Mouse (Mus musculus) erythroid progenitor cell, adult 5-6 weeks (primary cell): ENCODE measurements around the gene Ly9. TPM values are rescaled to one million over a fixed set of nuclear protein-coding genes. Genes with fewer than 3 reads are reported as not detected.

Source experiments
- total RNA-seq, 2 experiments: library from RNA; stranded (forward) in 1 of 2; stranded (reverse) in 1 of 2; fragments of 150-400 nt in 1 of 2; fragments of 186-747, 209-891 nt in 1 of 2; gene quantifications; 2 replicates each; pipeline versions ENCODE4 v1.2.3 to v1.2.4; 2015 to 2017; ENCODE audit warnings: low replicate concordance in 2 of 2

Gene Ly9
- total RNA-seq, 2 experiments from 2014 or later = 9.2 to 15.0 TPM

Other genes with a start within 250 kb of the Ly9 start
- gene Klhdc9, start 246.6 kb downstream of the Ly9 start, total RNA-seq (2015; ENCODE audit: low replicate concordance) = not detected in 2 replicates
- 3.3 TPM in 1 of 2 replicates, not detected in the other for gene Klhdc9, start 246.6 kb downstream of the Ly9 start, total RNA-seq (2017; ENCODE audit: low replicate concordance)
- gene Nectin4, start 237.3 kb downstream of the Ly9 start, total RNA-seq (2015; ENCODE audit: low replicate concordance) = not detected in 2 replicates
- gene Nectin4, start 237.3 kb downstream of the Ly9 start, total RNA-seq (2017; ENCODE audit: low replicate concordance) = 0.51 and 0.53 TPM in 2 replicates
- 11.7 and 15.9 TPM in 2 replicates for gene Arhgap30, start 218.5 kb downstream of the Ly9 start, total RNA-seq (2015; ENCODE audit: low replicate concordance)
- gene Arhgap30, start 218.5 kb downstream of the Ly9 start, total RNA-seq (2017; ENCODE audit: low replicate concordance) = 16.7 and 22.9 TPM in 2 replicates
- gene Usf1, start 196.1 kb downstream of the Ly9 start, total RNA-seq (2015; ENCODE audit: low replicate concordance) = 1.7 and 4.3 TPM in 2 replicates
- 5.0 and 9.1 TPM in 2 replicates for gene Usf1, start 196.1 kb downstream of the Ly9 start, total RNA-seq (2017; ENCODE audit: low replicate concordance)
- not detected in 2 replicates for gene Tstd1, start 188.5 kb downstream of the Ly9 start, total RNA-seq (2015; ENCODE audit: low replicate concordance)
- gene Tstd1, start 188.5 kb downstream of the Ly9 start, total RNA-seq (2017; ENCODE audit: low replicate concordance) = 0.90 TPM in 1 of 2 replicates, not detected in the other
- gene F11r, start 169.9 kb downstream of the Ly9 start, total RNA-seq (2015; ENCODE audit: low replicate concordance) = not detected in 2 replicates
- not detected in 2 replicates for gene F11r, start 169.9 kb downstream of the Ly9 start, total RNA-seq (2017; ENCODE audit: low replicate concordance)
- not detected in 2 replicates for gene Alyref2, start 103.9 kb downstream of the Ly9 start, total RNA-seq (2015; ENCODE audit: low replicate concordance)
- gene Alyref2, start 103.9 kb downstream of the Ly9 start, total RNA-seq (2017; ENCODE audit: low replicate concordance) = 5.5 TPM in 1 of 2 replicates, not detected in the other
- not detected in 2 replicates for gene Itln1, start 72.1 kb downstream of the Ly9 start, total RNA-seq (2015; ENCODE audit: low replicate concordance)
- not detected in 2 replicates for gene Itln1, start 72.1 kb downstream of the Ly9 start, total RNA-seq (2017; ENCODE audit: low replicate concordance)
- 1.8 and 4.6 TPM in 2 replicates for gene Cd244a, start 48.2 kb downstream of the Ly9 start, total RNA-seq (2015; ENCODE audit: low replicate concordance)
- gene Cd244a, start 48.2 kb downstream of the Ly9 start, total RNA-seq (2017; ENCODE audit: low replicate concordance) = 2.2 TPM in 1 of 2 replicates, not detected in the other
- 6.8 and 7.5 TPM in 2 replicates for gene Slamf7, start 45.6 kb upstream of the Ly9 start, total RNA-seq (2015; ENCODE audit: low replicate concordance)
- 4.7 and 16.6 TPM in 2 replicates for gene Slamf7, start 45.6 kb upstream of the Ly9 start, total RNA-seq (2017; ENCODE audit: low replicate concordance)
- gene Cd48, start 74.6 kb upstream of the Ly9 start, total RNA-seq (2015; ENCODE audit: low replicate concordance) = 36.5 and 53.0 TPM in 2 replicates
- gene Cd48, start 74.6 kb upstream of the Ly9 start, total RNA-seq (2017; ENCODE audit: low replicate concordance) = 15.0 and 22.4 TPM in 2 replicates
- 0.36 TPM in 1 of 2 replicates, not detected in the other for gene Slamf1, start 159.7 kb upstream of the Ly9 start, total RNA-seq (2015; ENCODE audit: low replicate concordance)
- gene Slamf1, start 159.7 kb upstream of the Ly9 start, total RNA-seq (2017; ENCODE audit: low replicate concordance) = 0.39 and 3.6 TPM in 2 replicates
- 11.2 and 28.1 TPM in 2 replicates for gene Cd84, start 232.3 kb upstream of the Ly9 start, total RNA-seq (2015; ENCODE audit: low replicate concordance)
- 22.3 and 28.9 TPM in 2 replicates for gene Cd84, start 232.3 kb upstream of the Ly9 start, total RNA-seq (2017; ENCODE audit: low replicate concordance)